Mouse (Mus musculus) embryonic facial prominence, embryonic 13.5 days (tissue): ENCODE data around the gene Tgfbr2. TPM values are rescaled to one million over a fixed set of nuclear protein-coding genes. Genes with fewer than 3 reads are reported as not detected.

Source experiments
- ATAC-seq: fragments of 200-750 bp; cut with Nextera tagmentation; 2 replicates; pipeline ENCODE4 v1.8.0; 2017; ENCODE audit warnings: low read depth; ENCODE audit not compliant: insufficient number of reproducible peaks, insufficient read depth, low FRiP score, low TSS enrichment
- H3K27ac ChIP-seq: fragments of 300-500 bp; sonication (generic); 2 replicates; pipeline ENCODE4 v1.5.1; 2015; ENCODE audit warnings: moderate library complexity, mild to moderate bottlenecking, inconsistent platforms
- H3K27me3 ChIP-seq: fragments of 300-500 bp; sonication (generic); 2 replicates; pipeline ENCODE4 v1.6.1; 2015; ENCODE audit warnings: mild to moderate bottlenecking, inconsistent platforms
- H3K36me3 ChIP-seq: fragments of 300-500 bp; sonication (generic); 2 replicates; pipeline ENCODE4 v1.6.1; 2015; ENCODE audit warnings: mild to moderate bottlenecking, inconsistent platforms
- H3K4me1 ChIP-seq: fragments of 300-500 bp; sonication (generic); 2 replicates; pipeline ENCODE4 v1.6.1; 2015; ENCODE audit warnings: inconsistent platforms
- H3K4me2 ChIP-seq: fragments of 300-500 bp; sonication (generic); 2 replicates; pipeline ENCODE4 v1.6.1; 2015; ENCODE audit warnings: moderate library complexity, mild to moderate bottlenecking, inconsistent platforms
- H3K4me3 ChIP-seq: fragments of 300-500 bp; sonication (generic); 2 replicates; pipeline ENCODE4 v1.5.1; 2015; ENCODE audit warnings: mild to moderate bottlenecking, inconsistent platforms
- H3K9ac ChIP-seq: fragments of 300-500 bp; sonication (generic); 2 replicates; pipeline ENCODE4 v1.6.1; 2015; ENCODE audit warnings: mild to moderate bottlenecking, inconsistent platforms
- H3K9me3 ChIP-seq: fragments of 300-500 bp; sonication (generic); 2 replicates; pipeline ENCODE4 v1.6.1; 2016; ENCODE audit warnings: inconsistent platforms
- WGBS: fragments of 180-500 bp; shearing (Covaris S2); methylation state at CpG from one replicate; pipeline ENCODE4 v1.1.7; 2015; ENCODE audit warnings: mixed read lengths; 5-methylcytosine and 5-hydroxymethylcytosine counted together
- polyA plus RNA-seq: library from polyadenylated mRNA; unstranded; fragments of >200 nt; fragmentation: Nextera tagmentation; extraction: Ambion mirVana; gene quantifications from 2 replicates; pipeline ENCODE4 v1.2.1, GENCODE M21; 2015

Tgfbr2 gene
- polyA plus RNA-seq, 1 experiment from 2014 or later, result 27.0 TPM

GRCm38 (mm10) chr9:116192826-116193534 is 17.8 kb upstream of the Tgfbr2 start:
- H3K27ac ChIP-seq, result no peak overlapping the region
- no peak overlapping the region for H3K4me2 ChIP-seq
- no peak overlapping the region for H3K4me3 ChIP-seq
- no peaks in the 10 kb centered on the region for H3K36me3 ChIP-seq
- H3K27me3 ChIP-seq, result no peaks in the 10 kb centered on the region
- no peak for ATAC-seq
- H3K9ac ChIP-seq, result no peak overlapping the region
- H3K4me1 ChIP-seq, result 0 out of 2 replicates have a peak, but pooled peaks cover 2% of the 10 kb centered on the region
- H3K9me3 ChIP-seq, result no peaks in the 10 kb centered on the region
- WGBS, result 94% methylated on average over 12 of the region's 12 CpGs

GRCm38 (mm10) chr9:116192253-116192652 is 17.1 kb upstream of the Tgfbr2 start:
- 71% methylated on average over 7 of the region's 7 CpGs for WGBS
- H3K4me3 ChIP-seq, result no peak overlapping the region
- ATAC-seq, result no peak
- H3K27ac ChIP-seq, result no peak overlapping the region
- no peaks in the 10 kb centered on the region for H3K27me3 ChIP-seq
- H3K4me1 ChIP-seq, result 0 out of 2 replicates have a peak, but pooled peaks cover 2% of the 10 kb centered on the region
- H3K9ac ChIP-seq, result no peak overlapping the region
- no peak overlapping the region for H3K4me2 ChIP-seq
- no peaks in the 10 kb centered on the region for H3K36me3 ChIP-seq
- no peaks in the 10 kb centered on the region for H3K9me3 ChIP-seq

- H3K4me1 ChIP-seq, result 0 out of 2 replicates have a peak, but pooled peaks cover 2% of the 10 kb centered on the region
- no peak overlapping the region for H3K9ac ChIP-seq
- H3K27ac ChIP-seq, result no peak overlapping the region
- no peak overlapping the region for H3K4me2 ChIP-seq
- no peak for ATAC-seq
- H3K36me3 ChIP-seq, result no peaks in the 10 kb centered on the region
- no peaks in the 10 kb centered on the region for H3K27me3 ChIP-seq
- 89% methylated on average over 4 of the region's 4 CpGs for WGBS
- no peak overlapping the region for H3K4me3 ChIP-seq
- H3K9me3 ChIP-seq, result no peaks in the 10 kb centered on the region
Observed at GRCm38 (mm10) chr9:116189831-116190230, 14.7 kb upstream of the Tgfbr2 start.

DNA sequence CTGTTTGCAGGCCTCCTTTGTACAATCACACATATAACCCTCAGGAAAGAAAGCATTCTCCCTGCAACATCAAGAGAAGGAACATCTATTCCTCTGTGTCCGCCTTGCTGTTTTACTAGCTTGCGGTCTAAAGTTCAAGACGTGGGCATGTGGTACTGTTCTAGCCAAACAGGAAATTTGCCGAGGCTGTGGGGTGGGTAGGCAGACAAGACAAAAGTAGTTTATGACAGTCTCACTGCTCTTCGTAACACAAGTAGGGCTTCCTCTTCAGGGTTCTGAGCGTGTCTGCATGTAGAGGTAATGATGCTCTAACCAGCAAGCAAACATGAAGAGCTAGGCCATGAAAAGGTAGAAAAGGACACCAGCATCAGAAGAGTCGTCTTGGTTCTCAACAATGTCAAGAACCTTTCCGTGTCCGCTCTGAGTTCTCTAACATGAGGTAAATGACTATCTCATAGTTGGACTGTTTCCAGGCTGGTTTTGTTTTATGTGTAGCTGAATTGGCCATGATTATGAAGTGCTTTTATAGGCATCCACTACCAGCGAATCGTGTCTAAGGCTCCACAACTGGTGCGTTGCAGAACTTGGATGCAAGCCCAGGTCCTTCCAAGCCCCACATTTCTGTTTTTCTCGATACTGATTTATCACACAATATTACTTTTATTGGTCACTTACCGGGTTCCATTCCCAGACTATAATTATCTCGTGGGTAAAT is 13.9 kb upstream of the Tgfbr2 start:
- Histone ChIP-seq H3K4me1 (0 out of 2 replicates have a peak, but pooled peaks cover 2% of the 10 kb centered on the region), H3K4me2 (no peak overlapping the region), H3K9me3 (no peaks in the 10 kb centered on the region), H3K4me3 (no peak overlapping the region), H3K36me3 (no peaks in the 10 kb centered on the region), H3K27ac (no peak overlapping the region), H3K9ac (no peak overlapping the region), H3K27me3 (no peaks in the 10 kb centered on the region)
- ATAC-seq, result no peak
- 69% methylated on average over 15 of the region's 15 CpGs for WGBS

- ATAC-seq, result no peak
Observed at GRCm38 (mm10) chr9:116187181-116187731, 12.1 kb upstream of the Tgfbr2 start.

GRCm38 (mm10) chr9:116184903-116185302 is 9.7 kb upstream of the Tgfbr2 start:
- WGBS, result 89% methylated on average over 5 of the region's 5 CpGs
- no peaks in the 10 kb centered on the region for H3K36me3 ChIP-seq
- H3K9ac ChIP-seq, result no peak overlapping the region
- no peak overlapping the region for H3K27ac ChIP-seq
- H3K9me3 ChIP-seq, result no peaks in the 10 kb centered on the region
- no peak overlapping the region for H3K4me3 ChIP-seq
- 0 out of 2 replicates have a peak, but pooled peaks cover 2% of the 10 kb centered on the region for H3K4me1 ChIP-seq
- no peaks in the 10 kb centered on the region for H3K27me3 ChIP-seq
- H3K4me2 ChIP-seq, result no peak overlapping the region
- no peak for ATAC-seq

More at GRCm38 (mm10) chr9:116187181-116187731, 12.1 kb upstream of the Tgfbr2 start:
- H3K9ac ChIP-seq, result no peak overlapping the region
- H3K27me3 ChIP-seq, result no peaks in the 10 kb centered on the region
- H3K4me2 ChIP-seq, result no peak overlapping the region
- H3K4me1 ChIP-seq, result 0 out of 2 replicates have a peak, but pooled peaks cover 2% of the 10 kb centered on the region
- no peak overlapping the region for H3K27ac ChIP-seq
- H3K9me3 ChIP-seq, result no peaks in the 10 kb centered on the region
- 84% methylated on average over 10 of the region's 10 CpGs for WGBS
- no peaks in the 10 kb centered on the region for H3K36me3 ChIP-seq
- no peak overlapping the region for H3K4me3 ChIP-seq

- H3K27ac ChIP-seq, result no peak overlapping the region
- H3K9ac ChIP-seq, result no peak overlapping the region
- H3K4me2 ChIP-seq, result no peak overlapping the region
- WGBS, result 88% methylated on average over 6 of the region's 6 CpGs
- no peaks in the 10 kb centered on the region for H3K27me3 ChIP-seq
- H3K36me3 ChIP-seq, result no peaks in the 10 kb centered on the region
- ATAC-seq, result no peak
- H3K4me3 ChIP-seq, result no peak overlapping the region
- H3K9me3 ChIP-seq, result no peaks in the 10 kb centered on the region
- no peaks in the 10 kb centered on the region for H3K4me1 ChIP-seq
Observed at GRCm38 (mm10) chr9:116183035-116183434, 7.9 kb upstream of the Tgfbr2 start.

GRCm38 (mm10) chr9:116181608-116182007 is 6.4 kb upstream of the Tgfbr2 start:
- H3K4me1 ChIP-seq, result peaks cover 3% of the 10 kb centered on the region; the same call in 1 of the 2 replicates
- H3K9ac ChIP-seq, result no peak overlapping the region
- no peak overlapping the region for H3K4me3 ChIP-seq
- WGBS, result 82% methylated on average over 5 of the region's 5 CpGs
- H3K9me3 ChIP-seq, result no peaks in the 10 kb centered on the region
- ATAC-seq, result no peak
- H3K36me3 ChIP-seq, result no peaks in the 10 kb centered on the region
- H3K27me3 ChIP-seq, result no peaks in the 10 kb centered on the region
- no peak overlapping the region for H3K27ac ChIP-seq
- no peak overlapping the region for H3K4me2 ChIP-seq

DNA sequence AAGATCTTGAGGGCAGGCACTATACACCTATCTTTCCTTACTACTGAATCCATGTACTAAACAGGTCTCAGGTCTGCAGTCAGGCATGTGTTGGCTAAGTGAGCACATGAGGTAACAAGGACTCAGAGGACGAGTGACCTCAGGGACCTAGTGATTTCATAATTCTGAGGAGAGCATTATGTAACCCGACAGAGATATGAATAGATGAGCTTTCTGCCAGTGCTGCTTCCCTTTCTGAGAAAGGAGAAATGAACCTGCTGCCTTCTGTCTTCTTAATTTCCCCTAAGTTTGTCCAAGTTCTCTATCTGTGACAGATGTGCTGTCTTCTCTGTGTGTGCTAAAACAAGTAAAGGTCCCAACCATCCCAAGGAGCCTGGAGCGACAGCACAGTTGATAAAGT is 3.0 kb upstream of the Tgfbr2 start:
- Histone ChIP-seq H3K4me3 (no peak overlapping the region), H3K27me3 (no peaks in the 10 kb centered on the region), H3K36me3 (no peaks in the 10 kb centered on the region), H3K4me1 (peaks cover 12% of the 10 kb centered on the region), H3K9me3 (no peaks in the 10 kb centered on the region), H3K4me2 (no peak overlapping the region), H3K27ac (no peak overlapping the region), H3K9ac (no peak overlapping the region)
- WGBS, result 70% methylated on average over 3 of the region's 3 CpGs
- ATAC-seq, result no peak

DNA sequence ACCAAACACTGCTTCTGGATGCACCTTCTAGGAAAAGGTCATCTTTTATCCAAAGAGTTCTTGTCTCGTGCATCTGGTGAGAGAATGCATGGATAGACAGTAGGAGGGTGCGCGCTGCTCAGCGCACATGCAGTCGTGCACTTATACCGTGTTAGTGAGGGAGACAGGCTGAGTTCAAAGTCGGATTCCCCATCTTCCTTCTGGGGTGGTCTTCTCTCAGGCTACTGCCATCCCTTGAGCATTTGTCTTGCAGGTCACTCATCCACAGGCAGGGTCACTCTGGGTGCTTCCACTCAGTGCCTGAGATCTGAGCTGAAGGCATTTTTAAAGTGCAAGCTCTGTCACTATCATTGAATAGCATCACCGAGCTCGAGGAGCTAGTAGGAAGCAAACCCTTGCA is 1.9 kb upstream of the Tgfbr2 start:
- 90% methylated on average over 9 of the region's 9 CpGs for WGBS
- Histone ChIP-seq H3K4me3 (no peak overlapping the region), H3K9ac (no peak overlapping the region), H3K27ac (no peak overlapping the region), H3K36me3 (no peaks in the 10 kb centered on the region), H3K27me3 (no peaks in the 10 kb centered on the region), H3K4me1 (peaks cover 22% of the 10 kb centered on the region), H3K9me3 (no peaks in the 10 kb centered on the region), H3K4me2 (no peak overlapping the region)
- ATAC-seq, result no peak

- Histone ChIP-seq H3K4me3 (peak overlapping the region; percentile 75), H3K9ac (peak overlapping the region; percentile 96), H3K27ac (peak overlapping the region; percentile 95), H3K4me1 (peaks cover 35% of the 10 kb centered on the region), H3K36me3 (no peaks in the 10 kb centered on the region), H3K27me3 (no peaks in the 10 kb centered on the region), H3K4me2 (peak overlapping the region; percentile 69), H3K9me3 (no peaks in the 10 kb centered on the region)
- no peak for ATAC-seq
- WGBS, result 6% methylated on average over 16 of the region's 16 CpGs
Observed at GRCm38 (mm10) chr9:116175488-116176115, 442 bp upstream of the Tgfbr2 start.
